Mouse (Mus musculus): Measurements from ENCODE around the gene Msantd2. TPM values are rescaled to one million over a fixed set of nuclear protein-coding genes. Genes with fewer than 3 reads are reported as not detected.

Msantd2 gene
- polyA plus RNA-seq, 1 experiment from 2014 or later, result 7.5 TPM

DNA sequence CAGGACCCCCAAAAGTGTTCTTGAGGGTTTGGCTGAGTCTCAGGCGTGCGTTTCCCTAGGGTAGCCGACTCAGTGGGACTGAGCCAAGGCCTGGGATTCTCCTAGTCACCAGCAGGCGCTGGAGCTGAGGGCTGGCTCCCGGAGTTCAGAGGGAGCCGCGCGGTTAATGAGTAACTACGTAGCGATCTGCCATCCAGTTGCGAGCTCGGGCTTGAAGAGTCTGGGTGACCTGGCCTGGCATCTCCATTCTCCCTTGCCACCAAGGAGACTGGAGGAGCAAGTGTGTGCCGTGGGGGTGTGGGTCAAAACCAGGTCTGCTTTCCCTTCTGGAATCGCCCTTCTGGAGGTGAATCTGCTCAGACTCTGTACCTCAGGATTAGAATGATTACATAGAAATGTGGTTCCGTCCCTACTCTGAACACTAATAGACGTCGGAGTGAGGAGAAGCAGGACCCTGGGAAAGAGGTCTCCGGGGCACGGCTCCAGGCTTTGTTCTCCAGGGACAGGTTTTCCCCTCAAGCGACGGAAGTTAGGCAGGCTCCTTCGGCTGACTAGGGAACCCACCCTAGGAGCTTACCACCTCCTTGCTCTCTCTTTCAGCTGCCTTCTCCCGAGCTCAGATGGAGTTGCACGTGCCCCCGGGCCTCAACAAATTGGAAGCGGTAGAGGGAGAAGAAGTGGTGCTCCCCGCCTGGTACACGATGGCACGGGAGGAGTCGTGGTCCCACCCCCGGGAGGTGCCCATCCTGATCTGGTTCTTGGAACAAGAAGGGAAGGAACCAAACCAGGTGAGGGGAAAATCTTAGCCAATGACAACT lies 42.0 kb downstream of the Msantd2 start:
- H3K4me2 ChIP-seq (replicated peaks; ENCODE audit: low read depth), result peak overlapping the region; percentile 58
- H3K9ac ChIP-seq (ENCODE audit: low read length), result peak overlapping the region; percentile 47
- H3K36me3 ChIP-seq (ENCODE audit: control insufficient read depth, insufficient read depth, low read length), result no peaks in the 10 kb centered on the region
- WGBS, result 4% methylated on average over 31 of the region's 31 CpGs
- peak; percentile 90 for ATAC-seq (ENCODE audit: low FRiP score, low TSS enrichment)
- TF ChIP-seq CTCF (IDR thresholded peaks at IDR 0.05; ENCODE audit: low read depth), result peak; percentile 72
- TF ChIP-seq EP300 (optimal IDR thresholded peaks at IDR 0.05), result no peak
- H3K4me1 ChIP-seq (replicated peaks; ENCODE audit: control insufficient read depth, insufficient read depth), result no peaks in the 10 kb centered on the region
- peak overlapping the region; percentile 67 for H3K27ac ChIP-seq (replicated peaks)
- H3K4me3 ChIP-seq (ENCODE audit: low read depth, low read length), result peak overlapping the region; percentile 40
- DNase-seq (ENCODE audit: low spot score), result peak; percentile 91
- H3K9me3 ChIP-seq (ENCODE audit: control insufficient read depth, low read length), result no peaks in the 10 kb centered on the region
- no peaks in the 10 kb centered on the region for H3K27me3 ChIP-seq (ENCODE audit: control insufficient read depth, insufficient read depth, low read length)

DNA sequence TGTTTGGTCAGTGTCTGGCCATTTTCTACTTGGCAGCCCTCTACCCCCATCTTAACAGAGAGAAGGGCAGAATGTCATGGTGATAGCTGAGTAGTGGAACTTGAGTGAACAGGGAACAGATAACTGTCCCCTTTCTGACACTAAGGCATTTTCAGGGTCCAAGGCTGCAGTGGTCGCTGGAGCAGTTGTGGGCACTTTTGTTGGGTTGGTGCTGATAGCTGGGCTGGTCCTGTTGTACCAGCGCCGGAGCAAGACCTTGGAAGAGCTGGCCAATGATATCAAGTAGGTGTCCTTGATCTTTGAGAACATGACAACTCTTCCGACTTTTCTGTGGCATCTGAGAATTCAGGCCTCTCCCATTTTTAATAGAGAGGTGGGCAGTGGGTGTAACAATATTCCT lies 47.7 kb downstream of the Msantd2 start:
- H3K4me2 ChIP-seq (replicated peaks; ENCODE audit: low read depth), result no peak overlapping the region
- no peaks in the 10 kb centered on the region for H3K36me3 ChIP-seq (ENCODE audit: control insufficient read depth, insufficient read depth, low read length)
- no peaks in the 10 kb centered on the region for H3K27me3 ChIP-seq (ENCODE audit: control insufficient read depth, insufficient read depth, low read length)
- no peaks in the 10 kb centered on the region for H3K4me1 ChIP-seq (replicated peaks; ENCODE audit: control insufficient read depth, insufficient read depth)
- H3K4me3 ChIP-seq (ENCODE audit: low read depth, low read length), result no peak overlapping the region
- no peak overlapping the region for H3K27ac ChIP-seq (replicated peaks)
- TF ChIP-seq EP300 (optimal IDR thresholded peaks at IDR 0.05) (no peak), CTCF (IDR thresholded peaks at IDR 0.05; ENCODE audit: low read depth) (no peak)
- DNase-seq (ENCODE audit: low spot score) (no peak), ATAC-seq (ENCODE audit: low FRiP score, low TSS enrichment) (no peak)
- WGBS, result 82% methylated on average over 4 of the region's 4 CpGs
- H3K9ac ChIP-seq (ENCODE audit: low read length), result no peak overlapping the region
- no peaks in the 10 kb centered on the region for H3K9me3 ChIP-seq (ENCODE audit: control insufficient read depth, low read length)

DNA sequence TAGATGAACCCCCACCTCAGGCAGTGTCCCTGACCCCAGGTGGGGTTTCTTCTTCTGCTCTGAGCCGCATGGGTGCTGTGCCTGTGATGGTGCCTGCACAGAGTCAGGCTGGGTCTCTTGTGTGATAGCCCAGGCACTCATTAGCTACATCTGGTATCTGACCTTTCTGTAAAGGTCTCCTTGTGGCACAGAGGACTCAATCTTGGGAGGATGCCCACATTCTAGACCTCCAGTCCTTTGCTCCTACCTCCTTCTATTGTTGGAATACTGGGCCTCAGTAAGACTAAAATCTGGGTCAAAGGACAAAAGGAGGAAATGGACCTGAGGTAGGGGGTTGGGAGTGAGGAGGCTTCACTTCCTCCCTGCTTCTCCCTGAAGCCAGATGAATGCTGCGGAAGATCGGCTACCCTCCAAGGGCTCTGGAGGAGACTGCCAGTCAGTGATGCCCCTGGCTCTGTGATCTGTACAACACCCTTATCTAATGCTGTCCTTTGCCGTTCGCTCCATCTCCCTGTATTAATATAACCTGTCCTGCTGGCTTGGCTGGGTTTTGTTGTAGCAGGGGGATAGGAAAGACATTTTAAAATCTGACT lies 48.6 kb downstream of the Msantd2 start:
- no peaks in the 10 kb centered on the region for H3K4me1 ChIP-seq (replicated peaks; ENCODE audit: control insufficient read depth, insufficient read depth)
- no peak overlapping the region for H3K4me3 ChIP-seq (ENCODE audit: low read depth, low read length)
- ATAC-seq (ENCODE audit: low FRiP score, low TSS enrichment) (no peak), DNase-seq (ENCODE audit: low spot score) (no peak)
- H3K9ac ChIP-seq (ENCODE audit: low read length), result no peak overlapping the region
- TF ChIP-seq EP300 (optimal IDR thresholded peaks at IDR 0.05) (no peak), CTCF (IDR thresholded peaks at IDR 0.05; ENCODE audit: low read depth) (no peak)
- H3K4me2 ChIP-seq (replicated peaks; ENCODE audit: low read depth), result no peak overlapping the region
- 74% methylated on average over 5 of the region's 5 CpGs for WGBS
- H3K9me3 ChIP-seq (ENCODE audit: control insufficient read depth, low read length), result no peaks in the 10 kb centered on the region
- H3K27ac ChIP-seq (replicated peaks), result no peak overlapping the region
- H3K27me3 ChIP-seq (ENCODE audit: control insufficient read depth, insufficient read depth, low read length), result no peaks in the 10 kb centered on the region
- no peaks in the 10 kb centered on the region for H3K36me3 ChIP-seq (ENCODE audit: control insufficient read depth, insufficient read depth, low read length)

DNA sequence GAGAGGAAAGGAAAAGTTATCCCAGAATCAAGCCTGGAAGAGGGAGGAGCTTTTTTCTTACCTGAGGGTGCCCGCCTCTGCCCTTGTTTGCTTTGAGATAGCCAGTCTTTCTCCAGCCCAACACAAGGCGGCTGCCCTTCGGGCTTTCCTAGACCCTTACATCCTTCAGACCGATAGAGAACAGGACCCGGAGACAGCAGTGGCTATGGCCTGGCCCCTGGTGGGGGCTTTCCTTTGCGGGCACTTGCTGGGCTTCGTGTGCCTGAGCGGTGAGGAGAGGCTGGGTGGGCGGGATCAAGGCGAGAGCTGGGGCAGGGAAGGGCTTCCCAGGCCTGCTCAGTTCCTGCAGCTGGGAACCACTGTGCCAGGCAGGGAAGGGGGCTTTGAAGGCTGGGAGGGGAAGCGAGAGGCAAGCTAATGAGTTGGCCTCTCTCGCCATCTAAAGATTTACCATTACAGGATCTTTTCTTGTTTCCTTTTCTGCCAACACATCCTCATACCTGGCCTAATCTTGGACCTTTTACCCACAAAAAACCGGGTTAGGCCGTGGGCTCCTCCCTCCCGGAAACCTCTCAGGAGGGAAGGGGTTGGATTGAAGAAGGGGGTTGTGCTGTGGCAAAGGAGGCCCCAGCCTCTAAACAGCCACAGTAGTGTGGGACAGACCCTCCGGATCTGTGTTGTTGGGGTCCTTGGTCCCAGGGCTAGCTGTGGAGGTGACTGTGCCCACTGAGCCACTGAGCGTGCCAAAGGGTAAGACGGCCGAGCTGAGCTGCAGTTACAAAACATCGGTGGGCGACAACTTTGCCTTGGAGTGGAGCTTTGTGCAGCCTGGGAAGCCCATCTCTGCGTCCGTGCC lies 50.3 kb downstream of the Msantd2 start, which contains the start of gene Vsig2:
TSS of gene Vsig2 (plus strand) at position 86 of the 856 bp plus-strand sequence.
- Histone ChIP-seq H3K4me1 (replicated peaks; ENCODE audit: control insufficient read depth, insufficient read depth) (no peaks in the 10 kb centered on the region), H3K4me2 (replicated peaks; ENCODE audit: low read depth) (peak within 1 kb of the TSS; percentile 46), H3K9ac (ENCODE audit: low read length) (peak within 1 kb of the TSS; percentile 54), H3K27me3 (ENCODE audit: control insufficient read depth, insufficient read depth, low read length) (no peaks in the 10 kb centered on the region), H3K36me3 (ENCODE audit: control insufficient read depth, insufficient read depth, low read length) (no peaks in the 10 kb centered on the region), H3K4me3 (ENCODE audit: low read depth, low read length) (peak within 1 kb of the TSS; percentile 39), H3K9me3 (ENCODE audit: control insufficient read depth, low read length) (no peaks in the 10 kb centered on the region), H3K27ac (replicated peaks) (peak within 1 kb of the TSS; percentile 84)
- peak; percentile 68 for DNase-seq (ENCODE audit: low spot score)
- no peak for TF ChIP-seq EP300 (optimal IDR thresholded peaks at IDR 0.05)
- no peak; the same call in 1 of the 2 replicates for TF ChIP-seq CTCF (IDR thresholded peaks at IDR 0.05; ENCODE audit: low read depth)
- ATAC-seq (ENCODE audit: low FRiP score, low TSS enrichment), result peak; percentile 81
- WGBS, result 49% methylated on average over 22 of the region's 23 CpGs

DNA sequence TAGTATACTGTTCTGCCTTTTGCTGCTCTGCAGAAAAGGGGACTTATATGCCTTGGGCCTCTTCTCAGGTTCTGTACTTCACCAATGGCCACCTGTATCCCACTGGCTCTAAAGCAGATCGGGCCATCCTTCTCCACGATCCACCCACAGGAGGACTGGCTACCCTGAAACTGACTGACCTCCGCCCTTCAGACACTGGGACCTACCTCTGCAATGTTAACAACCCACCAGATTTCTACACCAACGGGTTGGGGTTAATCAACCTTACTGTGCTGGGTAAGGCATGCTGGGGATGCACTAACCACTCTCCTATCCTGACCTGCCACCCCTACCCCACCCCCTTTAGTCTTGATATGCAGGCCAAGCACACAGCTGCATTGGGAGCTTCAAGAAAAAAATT lies 51.1 kb downstream of the Msantd2 start:
- Histone ChIP-seq H3K9ac (ENCODE audit: low read length) (peak overlapping the region; percentile 54), H3K4me1 (replicated peaks; ENCODE audit: control insufficient read depth, insufficient read depth) (0 out of 2 replicates have a peak, but pooled peaks cover 2% of the 10 kb centered on the region), H3K27ac (replicated peaks) (peak overlapping the region; percentile 84; the same call in 1 of the 2 replicates), H3K9me3 (ENCODE audit: control insufficient read depth, low read length) (no peaks in the 10 kb centered on the region), H3K36me3 (ENCODE audit: control insufficient read depth, insufficient read depth, low read length) (no peaks in the 10 kb centered on the region), H3K4me3 (ENCODE audit: low read depth, low read length) (peak overlapping the region; percentile 39; the same call in 1 of the 2 replicates), H3K27me3 (ENCODE audit: control insufficient read depth, insufficient read depth, low read length) (no peaks in the 10 kb centered on the region), H3K4me2 (replicated peaks; ENCODE audit: low read depth) (peak overlapping the region; percentile 46)
- DNase-seq (ENCODE audit: low spot score) (no peak), ATAC-seq (ENCODE audit: low FRiP score, low TSS enrichment) (no peak)
- no peak for TF ChIP-seq CTCF (IDR thresholded peaks at IDR 0.05; ENCODE audit: low read depth)
- TF ChIP-seq EP300 (optimal IDR thresholded peaks at IDR 0.05), result no peak
- 80% methylated on average over 4 of the region's 4 CpGs for WGBS

Data from stomach, postnatal 0 days (tissue).